Mouse (Mus musculus) CD4-positive, CD25-positive, alpha-beta regulatory T cell, adult 9 weeks (primary cell): ENCODE measurements around the gene Olfr1150-ps1. TPM values are rescaled to one million over a fixed set of nuclear protein-coding genes. Genes with fewer than 3 reads are reported as not detected.

Experiments used
- polyA plus RNA-seq: library from polyadenylated mRNA; unstranded; fragments of 100-300 nt; shearing (Covaris generic); gene quantifications from one replicate; pipeline ENCODE4 v1.2.1, GENCODE M21; 2017

Olfr1150-ps1 gene
- polyA plus RNA-seq, result not detected

GRCm38 (mm10) chr2:87843693-87844092, at the start of gene Olfr1150-ps1:
Gene Olfr1150-ps1 (plus strand): TSS chr2:87843993.

GRCm38 (mm10) chr2:87800292-87800691, 43.5 kb upstream of the Olfr1150-ps1 start, which contains the start of gene Olfr1143:
Gene Olfr1143 (plus strand): TSS chr2:87800592.

DNA sequence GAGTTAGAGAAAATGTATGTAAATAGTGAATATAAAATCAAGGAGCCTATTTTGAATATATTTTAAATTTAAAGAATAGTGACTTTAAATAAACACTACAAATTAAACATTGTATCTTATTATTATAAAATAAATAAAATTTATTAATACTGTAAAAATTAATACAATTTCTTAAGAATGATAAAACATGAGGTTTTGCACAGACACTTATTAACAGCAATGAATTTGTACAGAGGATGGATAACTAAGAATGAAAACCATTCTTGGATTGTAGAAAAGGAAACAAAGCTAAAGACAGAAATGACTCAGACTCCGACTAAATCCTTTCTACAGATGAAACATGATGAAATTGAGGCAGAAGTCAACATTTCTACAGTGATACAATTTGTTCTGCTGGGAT, 34.3 kb upstream of the Olfr1150-ps1 start, which contains the start of gene Olfr1145:
Olfr1145 (plus strand) TSS at position 301 of the 400 bp plus-strand sequence.

DNA sequence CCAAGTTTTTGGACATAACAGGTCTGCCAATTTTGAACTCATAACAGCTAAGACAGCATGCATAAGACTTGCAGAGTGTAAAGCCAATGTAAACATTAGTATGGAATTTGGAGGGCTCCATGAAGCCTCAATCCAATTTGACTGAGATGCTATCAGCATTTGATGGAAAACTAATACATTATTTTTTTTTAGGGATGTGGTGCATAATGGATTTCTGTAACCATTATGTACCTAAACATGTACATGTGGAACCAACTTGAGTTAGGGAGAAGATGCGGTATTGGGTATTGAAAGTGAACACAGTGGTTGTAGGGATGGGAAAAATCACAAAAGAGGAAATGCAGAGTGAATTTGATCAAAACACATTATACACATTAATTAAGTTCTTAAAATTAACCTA, 13.6 kb upstream of the Olfr1150-ps1 start, which contains the start of gene Olfr1148:
Olfr1148 (plus strand) TSS at position 301 of the 400 bp plus-strand sequence.

DNA sequence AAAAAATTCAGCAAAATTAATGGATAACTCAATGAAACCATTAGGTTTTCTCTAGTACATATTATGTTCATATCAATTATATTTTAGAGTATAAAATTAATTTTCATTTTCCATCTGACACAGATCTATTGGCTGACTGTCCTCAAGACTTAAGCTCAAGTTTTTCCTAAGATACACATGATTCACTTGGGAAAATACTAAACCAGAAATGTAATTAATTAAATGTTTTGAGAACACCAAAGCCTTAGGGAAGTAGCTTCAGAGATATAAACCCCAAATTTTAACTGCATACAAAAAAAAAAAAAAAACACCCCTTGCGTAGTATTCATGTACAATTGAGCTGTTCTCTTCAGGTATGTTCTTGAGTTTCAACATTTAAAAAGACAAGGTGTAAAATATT, 11.8 kb downstream of the Olfr1150-ps1 start, which contains the start of gene Olfr1151:
Olfr1151 (plus strand) TSS at position 301 of the 400 bp plus-strand sequence.

DNA sequence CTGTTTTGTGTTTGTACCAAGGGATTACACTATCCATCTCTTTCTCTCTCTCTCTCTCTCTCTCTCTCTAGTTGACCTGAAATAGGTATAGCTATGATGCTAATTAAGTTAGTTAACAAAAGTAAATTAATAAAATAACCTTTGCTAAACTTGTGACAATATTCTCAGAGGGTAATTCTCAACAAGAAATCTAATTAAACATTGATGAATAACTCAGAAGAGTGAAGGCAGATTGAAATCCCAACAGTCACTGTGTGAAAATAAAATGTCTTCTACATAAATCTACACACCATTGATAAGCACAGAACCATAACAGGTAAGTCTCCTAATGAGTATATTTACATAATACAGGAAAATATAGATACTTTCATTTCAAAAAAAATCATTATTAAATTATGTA, 22.4 kb downstream of the Olfr1150-ps1 start, which contains the start of gene Olfr1152:
Olfr1152 (plus strand) TSS at position 301 of the 400 bp plus-strand sequence.

DNA sequence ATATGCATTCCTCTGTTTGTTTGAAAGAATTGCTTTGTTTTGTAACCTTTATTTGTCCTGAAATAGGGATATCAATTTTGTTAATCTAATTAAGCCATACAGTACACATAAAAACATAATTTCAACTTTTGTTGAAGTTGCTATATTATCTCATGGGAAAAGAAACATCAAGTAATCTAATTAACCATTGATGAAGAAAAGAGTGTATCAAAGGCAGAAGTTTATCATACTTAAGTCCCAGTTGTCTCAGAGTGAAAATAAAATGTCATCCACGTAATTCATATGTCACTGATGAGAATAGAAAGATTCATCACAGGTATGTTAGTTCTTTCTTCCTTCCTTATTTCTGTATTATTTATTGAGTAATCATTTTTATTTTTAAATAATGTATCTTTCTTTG, 50.9 kb downstream of the Olfr1150-ps1 start, which contains the start of gene Olfr1153:
Olfr1153 (plus strand) TSS at position 301 of the 400 bp plus-strand sequence.

Other genes starting within 250 kb of the Olfr1150-ps1 start
- not detected for gene Olfr1130, start 237.8 kb upstream of the Olfr1150-ps1 start, polyA plus RNA-seq
- not detected for gene Olfr1131, start 216.9 kb upstream of the Olfr1150-ps1 start, polyA plus RNA-seq
- not detected for gene Olfr1132, start 206.5 kb upstream of the Olfr1150-ps1 start, polyA plus RNA-seq
- gene Olfr1133, start 196.6 kb upstream of the Olfr1150-ps1 start, polyA plus RNA-seq, result not detected
- not detected for gene Olfr1134, start 185.5 kb upstream of the Olfr1150-ps1 start, polyA plus RNA-seq
- gene Olfr1135, start 170.3 kb upstream of the Olfr1150-ps1 start, polyA plus RNA-seq, result not detected
- not detected for gene Olfr1136, start 150.0 kb upstream of the Olfr1150-ps1 start, polyA plus RNA-seq
- not detected for gene Olfr1137, start 130.8 kb upstream of the Olfr1150-ps1 start, polyA plus RNA-seq
- not detected for gene Olfr1138, start 104.0 kb upstream of the Olfr1150-ps1 start, polyA plus RNA-seq
- not detected for gene Olfr1140, start 100.2 kb upstream of the Olfr1150-ps1 start, polyA plus RNA-seq
- not detected for gene Olfr1141, start 90.0 kb upstream of the Olfr1150-ps1 start, polyA plus RNA-seq
- gene Olfr152, start 64.5 kb upstream of the Olfr1150-ps1 start, polyA plus RNA-seq, result not detected
- not detected for gene Olfr1143, start 43.4 kb upstream of the Olfr1150-ps1 start, polyA plus RNA-seq
- not detected for gene Olfr1145, start 34.2 kb upstream of the Olfr1150-ps1 start, polyA plus RNA-seq
- not detected for gene Olfr1148, start 13.5 kb upstream of the Olfr1150-ps1 start, polyA plus RNA-seq
- gene Olfr1151, start 11.9 kb downstream of the Olfr1150-ps1 start, polyA plus RNA-seq, result not detected
- 0.04 TPM for gene Olfr1152, start 22.5 kb downstream of the Olfr1150-ps1 start, polyA plus RNA-seq
- not detected for gene Olfr1153, start 51.0 kb downstream of the Olfr1150-ps1 start, polyA plus RNA-seq
- gene Olfr1154, start 61.2 kb downstream of the Olfr1150-ps1 start, polyA plus RNA-seq, result not detected
- not detected for gene Olfr1155, start 101.1 kb downstream of the Olfr1150-ps1 start, polyA plus RNA-seq
- gene Olfr1156, start 109.1 kb downstream of the Olfr1150-ps1 start, polyA plus RNA-seq, result 0.11 TPM
- gene Olfr1157, start 124.3 kb downstream of the Olfr1150-ps1 start, polyA plus RNA-seq, result not detected
- not detected for gene Olfr74, start 130.7 kb downstream of the Olfr1150-ps1 start, polyA plus RNA-seq
- gene Olfr1158, start 146.1 kb downstream of the Olfr1150-ps1 start, polyA plus RNA-seq, result not detected
- gene Olfr1160, start 164.3 kb downstream of the Olfr1150-ps1 start, polyA plus RNA-seq, result not detected
- gene Olfr1161, start 178.8 kb downstream of the Olfr1150-ps1 start, polyA plus RNA-seq, result not detected
- not detected for gene Olfr73, start 193.7 kb downstream of the Olfr1150-ps1 start, polyA plus RNA-seq
- gene Olfr1162, start 207.1 kb downstream of the Olfr1150-ps1 start, polyA plus RNA-seq, result not detected
- gene Olfr1163, start 227.8 kb downstream of the Olfr1150-ps1 start, polyA plus RNA-seq, result not detected
- not detected for gene Olfr1164, start 250.0 kb downstream of the Olfr1150-ps1 start, polyA plus RNA-seq